Mouse (Mus musculus) T-helper 1 cell (primary cell): Measurements from ENCODE around the gene Bag3.

Experiments used
- in situ Hi-C: fragments of 300-600 bp; cut with MboI, MseI; formaldehyde crosslinking; loops from one replicate; pipeline ENCODE4 v1.15.1; 2025; ENCODE audit warnings: high pct_unique_total_duplicates

Gene Bag3

DNA sequence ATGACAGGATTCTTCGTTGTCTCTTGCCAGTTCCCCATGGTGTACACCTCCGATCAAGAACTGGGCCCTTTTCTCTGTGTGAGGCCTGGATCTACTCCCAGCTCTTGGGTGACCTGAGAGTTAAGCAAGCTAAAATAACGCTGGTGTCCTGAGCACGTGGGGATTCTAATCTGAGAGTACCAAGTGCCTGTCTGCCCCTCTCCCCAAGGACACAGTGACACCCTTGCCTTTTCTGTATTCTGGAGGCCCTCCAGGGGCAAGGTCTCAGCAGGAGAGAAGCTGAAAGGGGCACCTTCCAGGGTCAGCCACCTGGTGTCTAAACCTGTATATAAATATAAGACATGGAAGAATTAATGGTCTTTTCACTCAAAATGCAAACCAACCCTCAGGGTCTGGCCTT is 14.3 kb downstream of the Bag3 start:
- in situ Hi-C loops: no loop called here

DNA sequence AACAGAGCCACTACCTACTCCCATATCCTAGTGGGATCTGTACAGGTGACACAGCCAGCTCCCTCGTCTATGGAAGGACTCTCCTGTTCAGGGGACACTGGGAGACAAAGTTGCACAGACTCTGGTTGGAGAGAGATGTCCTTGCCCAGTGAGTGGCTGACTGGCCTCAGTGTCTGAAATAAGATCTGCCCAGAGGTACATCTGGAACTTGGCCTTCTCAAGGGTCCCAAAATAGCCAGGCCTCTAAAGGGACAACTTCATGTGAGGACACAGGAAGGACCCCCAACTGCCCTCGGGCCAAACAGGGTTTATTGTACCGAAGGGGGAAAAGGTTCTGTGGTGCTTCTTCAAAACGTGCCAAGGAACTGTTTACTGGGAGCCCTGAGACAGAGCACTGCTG is 14.8 kb downstream of the Bag3 start:
- in situ Hi-C loops: no loop called here

DNA sequence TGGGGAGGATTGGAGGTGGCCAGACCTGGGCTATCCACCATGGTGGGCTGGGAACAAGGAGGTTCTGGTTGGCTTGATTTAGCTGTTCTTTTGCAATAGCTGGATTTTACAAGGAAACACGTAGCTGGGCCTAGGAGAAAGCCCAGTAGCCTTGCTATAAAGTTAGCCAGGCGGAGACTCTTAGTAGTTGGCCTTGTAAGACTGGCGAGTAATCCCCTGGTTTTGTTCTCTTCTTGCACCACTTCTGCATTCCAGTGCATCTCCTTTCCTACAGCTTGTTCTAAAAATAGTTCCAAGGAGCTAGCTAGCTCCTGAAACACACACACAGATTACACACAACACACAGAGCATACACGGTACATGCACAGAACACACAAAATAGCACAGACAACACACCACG is 15.4 kb downstream of the Bag3 start:
- in situ Hi-C loops: no loop called here

DNA sequence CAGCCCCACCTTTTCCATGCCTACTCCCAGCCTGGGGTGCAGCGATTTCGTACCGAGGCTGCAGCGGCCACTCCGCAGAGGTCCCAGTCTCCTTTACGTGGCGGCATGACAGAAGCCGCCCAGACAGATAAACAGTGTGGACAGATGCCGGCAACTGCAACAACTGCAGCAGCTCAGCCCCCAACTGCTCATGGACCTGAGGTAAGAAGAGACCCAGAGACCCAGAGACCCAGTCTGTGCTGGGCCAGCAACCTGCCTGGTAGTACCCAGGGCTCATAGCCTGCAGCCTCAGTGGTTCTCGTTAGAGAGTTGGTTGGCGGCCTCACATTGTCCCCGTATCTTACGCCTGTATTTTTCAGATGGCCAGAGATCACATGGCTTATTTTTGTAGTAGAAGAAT is 16.7 kb downstream of the Bag3 start:
- in situ Hi-C loops: no loop called here

DNA sequence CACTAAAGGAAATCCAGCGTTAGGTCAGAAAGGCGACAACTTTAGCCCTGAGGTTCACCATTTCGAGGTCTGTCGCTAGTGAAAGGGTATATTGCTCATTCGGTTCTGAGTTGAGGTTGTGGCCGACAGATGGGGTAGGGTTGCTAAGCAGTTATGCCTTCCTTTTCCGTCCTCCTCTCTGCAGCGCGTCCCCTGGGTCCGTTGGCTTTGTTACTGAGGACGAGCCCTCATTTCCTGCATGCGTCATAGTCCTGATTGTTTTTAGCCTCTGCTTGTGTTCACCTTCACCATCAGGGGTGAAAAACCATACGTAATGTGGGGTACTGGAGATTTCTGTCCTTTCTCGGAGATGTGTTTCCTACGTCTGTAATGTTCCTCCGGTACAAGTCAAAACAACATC is 17.3 kb downstream of the Bag3 start:
- in situ Hi-C loops: no loop called here

DNA sequence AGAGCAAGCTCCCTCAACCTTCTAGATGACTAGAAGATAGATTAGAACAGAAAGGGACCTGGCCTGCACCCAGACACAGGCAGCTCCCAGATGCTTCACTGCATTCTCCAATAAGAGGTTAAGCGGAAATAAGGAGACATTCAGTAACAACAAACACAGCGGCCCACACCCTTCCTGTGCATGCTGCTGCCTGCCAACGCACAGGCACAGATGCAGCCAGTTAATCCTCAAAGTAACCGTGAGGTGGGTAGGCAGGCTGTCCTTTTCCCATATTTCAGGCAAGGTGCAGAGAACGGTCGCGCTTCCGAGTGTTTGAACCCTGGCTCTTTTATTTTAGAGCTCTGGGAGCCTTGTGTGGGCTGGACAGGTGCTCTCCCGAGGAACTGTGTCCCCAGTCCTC is 17.8 kb downstream of the Bag3 start:
- in situ Hi-C loops: no loop called here

DNA sequence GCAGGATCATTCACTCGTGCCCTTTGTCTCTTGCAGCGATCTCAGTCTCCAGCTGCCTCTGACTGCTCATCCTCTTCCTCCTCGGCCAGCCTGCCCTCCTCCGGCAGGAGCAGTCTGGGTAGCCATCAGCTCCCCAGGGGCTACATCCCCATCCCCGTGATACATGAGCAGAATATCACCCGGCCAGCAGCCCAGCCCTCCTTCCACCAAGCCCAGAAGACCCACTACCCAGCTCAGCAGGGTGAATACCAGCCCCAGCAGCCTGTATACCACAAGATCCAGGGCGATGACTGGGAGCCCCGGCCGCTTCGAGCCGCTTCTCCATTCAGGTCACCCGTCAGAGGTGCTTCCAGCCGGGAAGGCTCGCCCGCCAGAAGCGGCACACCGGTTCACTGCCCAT is 18.4 kb downstream of the Bag3 start:
- in situ Hi-C loops: no loop called here

DNA sequence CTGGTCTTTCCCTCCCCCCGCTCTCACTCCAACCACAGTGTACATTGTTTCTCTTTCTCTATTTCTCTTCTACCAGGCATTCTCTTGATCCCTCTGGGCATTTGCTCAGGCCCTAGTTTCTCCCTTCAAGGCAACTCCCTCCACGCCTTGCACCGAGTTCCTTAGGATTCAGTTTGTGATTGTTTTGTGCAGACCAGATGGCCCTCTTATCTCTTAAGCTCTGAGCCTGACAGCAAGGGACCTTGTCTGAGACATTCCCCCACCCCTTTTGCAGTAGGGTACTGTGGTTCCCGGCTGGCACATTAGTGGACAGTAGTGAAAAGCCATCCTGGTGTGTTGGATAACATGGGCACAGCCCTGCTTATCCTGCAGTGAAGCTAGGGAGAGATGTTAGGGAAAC is 19.1 kb downstream of the Bag3 start:
- in situ Hi-C loops: no loop called here

DNA sequence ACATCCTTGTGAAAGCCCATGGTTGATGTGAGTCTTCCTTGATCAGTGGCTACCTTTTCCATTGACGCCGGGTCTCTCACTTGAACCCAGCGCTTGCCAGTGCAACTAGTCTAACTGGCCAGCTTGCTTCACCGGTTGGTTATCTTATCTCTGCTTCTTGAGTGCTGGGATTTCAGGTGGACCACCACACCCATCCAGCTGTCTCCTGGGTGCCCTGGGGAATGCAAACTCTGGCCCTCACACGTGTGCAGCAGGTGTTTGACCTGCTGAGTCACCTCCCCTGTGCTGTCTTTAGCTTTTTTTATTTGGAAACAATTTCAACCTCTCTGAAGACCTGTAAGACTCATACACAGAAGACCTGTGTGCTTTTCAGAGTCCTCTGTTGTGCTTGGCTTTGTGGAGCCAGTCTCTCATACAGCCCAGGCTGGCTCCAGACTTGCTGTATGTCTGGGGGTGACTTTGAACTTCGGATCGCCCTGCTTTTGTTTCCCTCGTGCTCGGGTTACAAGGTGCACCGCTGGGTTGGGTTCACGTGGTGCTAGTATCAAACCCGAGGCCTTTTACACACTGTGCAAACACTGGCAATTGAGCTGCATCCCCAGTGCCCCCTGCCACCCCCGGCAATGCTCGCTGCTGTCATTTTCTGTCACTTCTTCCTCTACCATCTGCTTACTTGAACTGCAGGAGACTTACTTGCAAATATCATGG is 19.9 kb downstream of the Bag3 start:
- in situ Hi-C loops: no loop called here

DNA sequence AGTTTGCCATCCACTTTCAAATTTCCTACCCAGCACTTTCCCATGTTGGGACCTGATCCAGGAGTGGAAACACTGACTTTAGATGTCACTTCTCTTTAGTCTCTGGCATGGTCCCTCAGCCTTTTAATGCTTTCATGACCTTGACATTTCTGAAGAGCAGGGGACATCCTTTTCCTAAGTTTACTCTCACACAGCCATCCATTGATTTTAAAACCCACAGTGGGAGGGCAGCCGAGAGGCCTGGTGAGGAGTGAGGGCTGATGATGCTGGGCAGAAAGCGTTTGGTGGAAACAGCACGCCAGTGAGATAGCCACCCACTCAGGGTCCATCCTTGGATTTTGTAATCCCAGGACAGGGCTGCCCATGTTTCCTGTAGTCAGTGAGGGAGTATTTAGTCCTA is 20.5 kb downstream of the Bag3 start:
- in situ Hi-C loops: no loop called here

DNA sequence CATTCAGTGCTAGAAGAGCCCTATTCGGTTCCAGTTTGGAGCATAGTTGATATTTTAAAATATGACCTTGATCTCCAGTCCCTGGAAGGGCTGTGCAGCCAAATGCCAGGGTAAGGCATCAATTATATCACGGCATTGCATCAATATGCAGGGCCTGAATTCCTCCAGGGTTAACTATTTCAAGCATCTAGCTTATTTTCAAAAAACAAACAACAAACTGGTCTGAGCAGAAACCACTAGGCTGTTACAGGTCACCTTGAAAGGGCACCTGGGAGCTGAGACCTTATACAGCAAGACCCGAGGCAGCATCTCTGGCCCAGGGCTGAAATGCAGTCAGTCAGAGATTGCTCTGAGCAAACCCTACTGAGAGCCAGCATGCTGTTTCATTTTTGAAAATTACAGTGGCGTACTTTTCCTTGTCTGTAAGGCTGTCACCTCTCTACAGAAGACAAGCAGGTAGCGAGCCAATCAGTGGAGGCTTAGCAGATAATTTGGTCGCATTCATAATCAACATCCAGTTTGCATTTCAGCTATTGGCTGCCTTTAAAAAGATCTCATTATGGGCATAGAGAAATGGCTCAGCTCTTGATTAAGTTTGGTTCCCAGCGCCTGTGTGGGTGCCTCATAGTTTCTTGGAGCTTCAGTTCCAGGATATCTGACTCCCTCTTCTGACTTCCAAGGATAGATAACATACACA is 21.3 kb downstream of the Bag3 start:
- in situ Hi-C loops: no loop called here

DNA sequence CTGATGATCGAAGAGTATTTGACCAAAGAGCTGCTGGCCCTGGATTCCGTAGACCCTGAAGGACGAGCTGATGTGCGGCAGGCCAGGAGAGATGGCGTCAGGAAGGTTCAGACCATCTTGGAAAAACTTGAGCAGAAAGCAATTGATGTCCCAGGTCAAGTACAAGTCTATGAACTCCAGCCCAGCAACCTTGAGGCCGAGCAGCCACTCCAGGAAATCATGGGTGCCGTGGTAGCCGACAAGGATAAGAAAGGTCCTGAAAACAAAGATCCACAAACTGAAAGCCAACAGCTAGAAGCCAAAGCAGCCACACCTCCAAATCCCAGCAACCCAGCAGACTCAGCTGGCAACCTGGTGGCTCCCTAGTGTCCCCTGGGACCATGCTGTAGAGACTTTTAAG is 22.6 kb downstream of the Bag3 start:
- in situ Hi-C loops: no loop called here

DNA sequence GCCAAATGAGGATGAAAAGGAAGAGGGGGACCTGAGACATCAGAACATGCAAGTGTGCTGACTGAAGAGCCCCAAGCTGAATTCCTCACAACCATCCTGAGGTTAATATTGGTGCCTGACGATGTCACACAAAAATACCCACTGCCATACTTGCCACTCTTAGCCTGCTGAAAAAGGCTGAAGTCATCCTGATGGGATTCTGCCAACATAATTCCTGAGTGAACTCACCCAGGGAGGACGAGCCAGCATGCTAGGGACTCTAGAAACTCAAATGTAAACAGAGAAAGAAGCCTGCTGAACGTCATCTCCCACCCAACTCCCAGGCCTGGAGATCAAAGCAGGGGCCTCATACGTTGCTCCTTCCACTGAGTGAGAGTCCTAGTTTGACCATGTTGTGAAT is 25.7 kb downstream of the Bag3 start:
- in situ Hi-C loops: no loop called here

DNA sequence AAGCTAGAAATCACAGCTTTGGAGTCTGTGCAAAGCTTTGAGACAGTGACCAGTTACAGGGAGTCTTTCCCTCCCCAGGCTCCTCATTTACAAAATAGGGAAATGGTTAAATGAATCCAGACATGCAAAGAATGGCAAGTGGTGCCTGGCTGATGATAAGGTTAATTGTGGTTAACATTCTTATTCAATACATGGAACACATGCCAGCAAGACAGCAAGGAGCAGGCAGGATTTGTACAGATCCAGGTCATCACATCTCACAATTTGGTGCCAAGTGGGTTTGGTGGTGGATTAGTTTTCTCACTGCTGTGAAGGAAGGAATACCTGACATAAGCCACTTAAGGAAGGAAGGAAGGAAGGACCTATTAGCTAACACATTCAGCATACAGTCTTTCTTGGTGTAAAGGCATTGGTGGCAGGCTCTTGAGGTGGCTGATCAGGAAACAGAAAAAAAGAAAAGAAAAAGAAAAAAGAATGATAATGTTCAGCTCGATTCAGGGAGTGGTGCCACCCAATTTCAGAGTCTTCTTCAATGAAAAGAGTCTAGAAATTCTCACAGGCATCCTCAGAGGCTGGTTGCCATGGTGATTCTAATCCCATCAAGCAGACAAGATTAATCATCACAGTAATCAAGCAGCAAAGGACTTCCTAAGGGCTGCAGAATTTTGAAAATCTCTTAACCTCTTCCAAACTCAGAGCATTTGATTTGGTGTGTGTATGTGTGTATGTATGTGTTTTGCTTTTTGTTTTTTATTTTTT is 27.1 kb downstream of the Bag3 start:
- in situ Hi-C loops: no loop called here

DNA sequence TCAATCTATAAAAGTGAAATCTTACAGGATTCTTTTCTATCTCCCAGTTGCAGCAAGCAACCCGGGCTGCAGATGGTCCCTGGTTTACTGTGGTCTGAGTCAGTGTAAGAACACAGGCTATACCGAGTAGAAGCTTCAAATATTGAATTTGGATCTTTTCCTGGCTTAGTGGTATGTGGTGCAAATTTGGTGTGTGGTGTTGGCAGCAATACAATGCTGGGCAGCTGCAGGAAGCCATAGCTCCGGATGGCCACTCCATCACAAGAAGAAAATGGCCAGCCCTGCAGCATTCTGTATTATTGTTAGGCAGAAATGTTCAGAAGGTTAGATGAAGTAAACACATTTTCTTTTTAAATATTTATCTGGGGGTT is 27.7 kb downstream of the Bag3 start:
- in situ Hi-C loops: no loop called here

DNA sequence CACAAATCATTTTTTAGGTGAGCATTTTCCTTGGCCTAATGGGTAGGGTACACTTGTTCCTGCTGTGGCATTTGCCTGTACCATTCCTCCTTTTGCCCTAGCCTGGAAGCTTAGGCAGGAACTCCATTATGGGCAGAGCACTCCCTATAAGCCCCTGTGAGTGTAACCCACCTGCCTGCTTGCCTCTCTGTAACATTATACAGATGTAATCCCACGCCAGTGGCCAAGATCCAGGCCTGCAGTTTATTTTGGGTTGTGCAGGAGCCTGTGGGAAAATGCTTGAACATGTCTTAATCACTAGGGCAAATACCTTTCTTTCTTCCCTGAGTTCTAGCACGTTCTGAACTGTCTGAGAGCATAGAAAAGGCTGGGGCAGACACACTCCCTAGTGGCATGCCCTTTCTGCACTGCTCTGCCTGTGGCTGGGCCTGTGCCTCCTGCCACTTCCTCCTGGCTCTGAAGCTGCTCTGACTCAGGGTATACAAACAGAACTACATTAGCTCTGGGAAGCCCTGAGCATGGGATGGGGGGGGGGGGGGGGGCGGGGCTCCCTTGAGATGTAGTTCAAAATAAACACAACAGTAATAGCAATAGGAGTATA is 29.8 kb downstream of the Bag3 start:
- in situ Hi-C loops: no loop called here

DNA sequence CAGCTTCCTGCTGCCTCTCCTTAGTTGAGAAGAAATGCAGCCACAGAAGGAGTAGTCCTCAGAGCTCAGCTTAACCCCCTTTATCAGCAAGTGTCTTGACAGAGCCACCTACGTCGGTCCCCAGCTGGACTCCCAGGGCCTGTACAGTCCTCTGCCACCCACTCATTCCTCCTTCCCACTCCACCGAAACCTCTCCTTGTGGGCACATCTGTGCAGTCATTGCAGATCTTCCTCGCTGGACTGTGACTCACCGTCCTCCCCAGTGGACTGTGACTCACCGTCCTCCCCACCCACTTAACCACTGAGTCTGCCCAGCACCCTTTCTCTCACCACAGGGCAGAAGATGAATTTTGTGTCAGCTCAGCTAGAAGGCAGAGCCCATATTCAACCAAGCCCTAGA is 31.1 kb downstream of the Bag3 start:
- in situ Hi-C loops: no loop called here

DNA sequence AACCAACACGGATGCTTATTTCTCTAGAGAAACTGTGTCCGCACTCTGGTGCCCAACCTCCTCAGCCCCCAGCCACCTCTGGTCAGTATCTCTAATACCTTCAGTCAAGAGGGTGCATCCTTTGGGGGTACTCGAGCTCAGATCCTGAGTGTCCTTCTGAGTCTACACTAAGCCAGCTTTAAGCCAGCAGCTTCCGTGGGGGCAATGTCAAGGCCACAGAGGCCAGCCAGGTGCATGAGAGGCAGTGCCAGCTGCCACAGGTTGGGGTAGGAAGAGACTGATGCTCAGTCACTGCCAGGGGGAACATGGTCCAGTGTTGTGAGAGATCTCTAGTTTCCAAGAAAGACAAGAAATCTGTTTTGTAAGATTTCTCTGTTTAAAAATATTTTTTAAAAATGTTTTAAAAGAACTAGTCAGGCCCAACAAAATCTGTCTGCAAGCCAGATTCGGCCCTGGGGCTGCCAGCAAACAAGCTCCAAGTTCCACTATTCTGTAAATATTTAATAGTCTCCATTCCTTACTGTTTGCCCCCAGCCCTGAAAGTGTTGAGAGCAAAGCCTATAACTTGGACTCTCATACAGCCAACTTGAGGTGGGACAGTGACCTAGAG is 31.8 kb downstream of the Bag3 start:
- in situ Hi-C loops: no loop called here

DNA sequence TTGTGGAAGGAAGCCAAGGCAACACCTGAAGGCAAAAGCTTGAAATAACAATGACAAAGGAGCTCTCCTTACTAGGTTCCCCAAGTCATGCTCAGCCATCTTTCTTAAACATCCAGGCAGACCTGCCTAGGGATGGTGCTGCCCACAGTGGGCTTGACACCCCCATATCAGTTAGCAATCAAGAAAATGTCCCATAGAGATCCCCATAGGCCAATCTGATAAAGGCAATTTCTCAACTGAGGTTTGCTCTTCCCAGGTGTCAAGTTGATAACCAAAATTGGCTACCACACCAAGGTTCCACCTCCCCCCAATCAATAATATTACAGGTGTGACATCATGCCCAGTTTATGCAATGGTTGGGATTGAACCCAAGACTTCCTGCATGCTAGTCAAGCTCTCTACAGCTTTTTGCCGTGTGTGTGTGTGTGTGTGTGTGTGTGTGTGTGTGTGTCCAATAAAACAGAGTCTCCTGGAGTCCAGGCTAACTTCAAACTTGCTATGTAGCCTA is 33.6 kb downstream of the Bag3 start:
- in situ Hi-C loops: no loop called here

DNA sequence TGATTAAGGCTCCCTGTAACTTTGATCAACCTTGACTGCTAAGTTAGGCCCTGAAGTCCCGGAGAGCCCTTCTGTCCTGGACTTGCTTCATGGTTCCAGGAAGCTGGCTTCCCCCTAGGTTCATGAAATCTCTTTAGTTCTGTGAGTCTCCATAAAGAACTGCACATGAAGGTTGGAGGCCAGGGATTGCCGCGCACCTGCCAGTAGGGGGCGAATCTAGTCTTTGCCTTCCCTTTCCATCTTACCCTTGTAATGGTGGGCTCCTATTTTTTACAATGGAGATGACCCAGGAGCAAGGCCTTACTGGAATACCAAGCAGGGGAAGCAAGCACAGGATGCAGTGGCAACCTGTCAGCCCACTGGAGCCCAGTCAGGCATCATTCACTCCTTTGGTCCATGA is 40.0 kb downstream of the Bag3 start:
- in situ Hi-C loops: loop anchor here (5.0 kb wide), 2 partner anchors 39 to 86 kb away; no protein-coding TSS in a partner anchor

DNA sequence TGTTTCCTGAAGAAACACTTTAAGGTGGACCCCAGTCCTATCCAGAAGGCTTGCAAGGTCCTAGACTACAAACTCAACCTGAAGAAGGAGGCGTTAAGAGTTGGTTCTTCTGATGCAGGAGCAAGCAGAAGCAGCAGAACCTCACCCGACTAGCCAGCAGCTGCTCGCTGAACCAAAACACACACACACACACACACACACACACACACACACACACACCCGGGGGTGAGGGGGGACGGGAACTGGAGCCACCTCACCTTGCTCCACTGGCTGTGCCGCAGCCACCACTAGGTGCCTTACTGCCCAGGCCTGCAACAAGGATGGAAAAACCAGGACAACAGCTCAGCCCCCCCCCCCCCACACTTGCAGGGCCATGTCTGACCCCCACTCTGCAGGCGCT is 42.9 kb downstream of the Bag3 start:
- in situ Hi-C loops: no loop called here
